Mouse (Mus musculus) left cerebral cortex, adult 18-20 months (tissue): ENCODE data around the gene Med12. TPM values are rescaled to one million over a fixed set of nuclear protein-coding genes. Genes with fewer than 3 reads are reported as not detected.
"Not testable (repeated sequence)": the region's sequence is repeated elsewhere in the genome, so short reads cannot be mapped to it uniquely, and the experiment has no call there.

Experiments
- DNase-seq, 2 experiments: peaks; one replicate each; pipeline ENCODE4 v3.0.0; 2021 to 2022; ENCODE audit warnings: low spot score in 2 of 2, mixed read lengths in 1 of 2
- total RNA-seq, 2 experiments: library from RNA; stranded (reverse); gene quantifications; 2 replicates each; pipeline ENCODE4 v1.2.3; 2021

Gene Med12
- total RNA-seq, 2 experiments from 2014 or later = 20.5 to 22.3 TPM

DNA sequence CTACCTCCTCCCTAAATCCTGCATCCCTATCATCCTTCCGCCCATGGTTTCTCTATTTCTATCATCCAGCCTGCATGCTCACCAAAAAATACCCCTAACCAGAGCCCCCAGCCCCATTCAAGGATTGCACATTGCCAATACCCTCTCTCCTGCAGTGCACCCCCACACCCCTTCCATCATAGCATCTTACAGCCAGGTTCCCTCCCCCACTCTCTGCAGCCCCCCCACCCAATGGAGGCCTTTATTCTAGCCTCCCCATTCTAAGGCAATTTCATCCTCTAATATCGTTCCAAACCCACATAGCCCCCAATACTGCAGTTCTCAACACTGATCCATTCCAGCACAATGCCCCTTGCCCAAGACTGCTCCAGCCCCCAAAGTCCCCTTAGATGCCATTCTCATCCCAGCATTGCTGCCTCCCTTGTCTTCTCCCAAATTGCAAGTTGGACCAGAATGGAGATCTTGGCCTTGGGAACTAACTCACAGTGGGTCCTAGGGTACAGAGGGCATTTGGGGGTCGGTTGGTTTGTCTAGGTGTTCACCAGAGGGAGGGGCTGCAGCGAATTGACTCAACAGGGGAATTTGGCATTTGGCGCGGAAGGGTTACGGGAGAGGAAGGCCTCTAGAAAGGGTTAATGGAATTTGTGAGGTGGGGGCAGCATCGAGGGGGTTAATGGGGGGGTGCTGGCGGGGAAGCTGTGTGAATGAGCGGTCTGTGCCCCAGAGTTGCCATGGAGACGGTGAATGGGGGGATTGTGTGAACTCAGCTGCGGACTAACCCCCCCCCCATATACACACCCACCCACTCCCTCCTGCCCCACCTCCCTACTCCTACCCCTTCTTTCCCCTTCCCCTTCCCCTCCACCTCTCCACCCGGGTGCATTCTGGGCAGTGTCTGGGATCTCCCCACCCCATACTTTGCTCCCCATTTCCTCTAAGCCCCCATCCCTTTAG, 25.9 kb downstream of the Med12 start:
- DNase-seq = no peak

DNA sequence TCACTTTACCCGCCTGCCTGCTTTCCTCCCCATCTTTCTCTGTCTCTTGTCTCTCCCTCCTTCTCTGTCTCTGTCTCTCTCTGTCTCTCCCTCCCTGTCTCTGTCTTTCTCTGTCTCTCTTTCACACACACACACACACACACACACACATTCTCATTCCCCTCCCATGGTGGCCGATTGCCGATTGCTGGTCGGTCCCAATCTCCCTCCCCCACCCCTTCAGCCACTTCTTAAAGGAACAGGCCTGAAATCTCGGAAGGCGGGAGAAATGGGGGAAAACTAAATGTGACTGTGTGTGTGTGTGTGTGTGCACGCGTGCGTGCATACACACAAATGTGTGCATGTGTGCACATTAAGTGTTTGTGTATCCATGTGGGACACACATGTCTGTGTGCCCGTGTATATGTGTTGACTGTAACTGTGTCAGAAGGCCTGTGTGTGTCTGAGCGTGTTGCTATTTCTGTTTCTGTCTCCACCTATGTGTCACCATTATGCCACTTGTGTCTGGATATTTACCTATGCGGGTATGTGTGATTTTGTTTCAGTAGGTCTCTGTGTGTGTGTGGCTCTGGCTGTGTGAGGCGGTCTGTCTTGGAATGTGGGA, 26.7 kb downstream of the Med12 start:
- no peak for DNase-seq

- DNase-seq = no peak
Measured at GRCm38 (mm10) chrX:101301654-101302053, 27.8 kb downstream of the Med12 start.

GRCm38 (mm10) chrX:101304646-101305045, 30.8 kb downstream of the Med12 start:
- no peak for DNase-seq

DNA sequence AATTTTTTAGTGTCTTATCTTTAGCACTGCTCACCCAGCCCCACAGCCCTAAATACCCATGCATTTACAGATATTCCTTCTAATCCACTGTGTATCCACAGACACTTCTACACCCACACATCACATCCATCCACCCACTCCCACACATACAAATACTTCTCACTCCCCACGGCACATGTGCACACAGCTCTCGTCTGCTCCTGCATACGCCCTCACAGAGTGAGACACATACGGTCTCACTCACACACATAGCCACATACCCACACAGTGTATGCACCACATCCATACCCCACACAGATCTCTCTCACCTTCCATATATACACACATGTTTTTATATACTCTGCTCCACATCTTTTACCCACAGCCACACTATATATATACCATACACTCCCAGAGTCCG, 35.5 kb downstream of the Med12 start:
- DNase-seq = peak in 1 of 2 experiments; percentile 44

GRCm38 (mm10) chrX:101313625-101314359, 40.0 kb downstream of the Med12 start:
- peak; percentile 69 to 88 for DNase-seq

- DNase-seq = no peak
Measured at GRCm38 (mm10) chrX:101319775-101320174, 45.9 kb downstream of the Med12 start.

GRCm38 (mm10) chrX:101325989-101326899, 52.4 kb downstream of the Med12 start:
- DNase-seq = no peak

DNA sequence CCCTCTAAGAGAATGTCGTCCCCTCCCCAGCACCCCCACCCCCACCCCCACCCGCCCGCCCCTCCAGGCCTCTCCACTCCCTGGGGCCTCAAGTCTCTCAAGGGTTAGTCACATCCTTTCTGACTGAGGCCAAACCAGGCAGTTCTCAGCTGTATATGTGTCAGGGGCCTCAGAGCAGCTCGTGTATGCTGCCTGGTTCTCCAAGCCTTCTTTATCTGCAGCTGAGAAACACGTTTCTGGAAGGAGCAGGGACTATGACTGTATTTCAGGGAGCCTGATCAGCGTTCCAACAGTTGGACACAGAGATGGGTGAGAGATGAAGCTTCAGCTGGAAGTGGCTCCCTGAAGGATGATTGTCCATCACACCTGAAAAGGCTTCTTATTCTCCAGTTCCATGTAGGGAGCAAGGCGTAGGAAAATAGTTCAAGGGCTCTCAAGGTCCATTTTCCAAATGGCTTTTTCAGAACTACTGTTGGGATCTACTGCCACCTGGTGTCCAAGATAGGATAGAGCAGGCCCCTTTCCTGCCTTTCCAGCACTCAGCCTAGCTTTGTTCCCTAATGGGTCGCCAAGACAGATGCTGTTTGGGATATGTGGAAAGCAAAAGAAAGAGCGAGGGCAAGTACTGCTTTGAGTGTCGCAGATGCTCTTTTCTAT, 55.7 kb downstream of the Med12 start:
- DNase-seq = peak; percentile 64 to 67

DNA sequence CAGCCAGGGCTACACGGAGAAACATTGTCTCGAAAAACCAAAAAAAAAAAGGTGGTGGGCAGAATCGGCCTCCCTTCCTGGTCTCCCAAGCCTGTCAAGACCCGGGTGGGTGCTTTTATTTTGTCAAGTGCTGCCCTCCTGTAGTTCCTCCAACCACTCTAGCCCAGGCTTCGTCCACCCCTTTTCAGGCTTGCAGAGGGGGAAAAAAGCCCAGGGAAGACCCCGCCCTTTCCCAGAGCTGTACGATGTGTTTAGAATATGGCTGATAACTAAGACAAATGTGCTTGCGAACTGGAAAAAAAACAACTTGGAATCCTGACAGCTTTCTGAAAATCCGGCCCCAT, 58.2 kb downstream of the Med12 start:
- no peak for DNase-seq

DNA sequence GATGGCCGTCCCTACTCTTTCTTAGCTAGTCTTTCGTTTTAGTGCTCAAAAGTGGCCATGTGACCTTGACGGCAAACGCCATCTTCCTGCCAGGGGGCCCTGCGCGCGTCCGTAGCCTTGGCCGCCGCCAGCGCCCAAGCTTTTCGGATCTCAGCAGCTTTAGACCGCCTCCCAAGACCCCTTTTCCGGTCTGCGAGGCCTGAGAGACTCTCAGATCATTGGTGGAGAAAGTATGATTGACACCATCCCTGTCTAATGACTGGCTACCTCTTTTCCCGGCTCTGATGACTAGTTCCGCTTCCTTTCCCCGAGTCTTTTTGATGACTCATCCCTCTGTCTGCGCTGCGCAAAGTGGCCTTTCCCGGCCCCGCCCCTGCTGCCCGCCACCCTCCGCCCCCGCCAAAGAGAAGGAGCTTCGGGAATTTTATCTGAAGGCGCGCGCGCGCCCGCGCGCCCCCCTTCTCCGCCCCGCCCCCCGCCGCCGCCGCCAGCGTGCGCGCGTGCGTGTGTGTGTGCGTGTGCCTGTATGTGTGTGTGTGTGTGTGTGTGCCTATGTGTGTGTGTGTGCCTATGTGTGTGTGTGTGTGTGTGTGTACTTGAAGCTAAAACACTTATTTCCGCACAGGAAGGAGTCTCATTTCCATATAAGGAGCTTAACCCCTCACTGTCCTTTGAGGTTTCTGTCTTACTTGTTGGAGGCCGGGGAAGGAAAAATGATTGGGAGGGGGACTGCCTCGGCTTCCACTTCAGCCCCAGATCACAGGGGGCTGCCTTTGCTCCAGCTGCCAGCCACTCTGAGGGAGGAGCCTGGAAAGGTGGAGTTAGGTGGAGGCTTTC, 58.8 kb downstream of the Med12 start:
- peak; percentile 66 to 85 for DNase-seq

GRCm38 (mm10) chrX:101334606-101335005, 60.8 kb downstream of the Med12 start:
- DNase-seq = no peak

DNA sequence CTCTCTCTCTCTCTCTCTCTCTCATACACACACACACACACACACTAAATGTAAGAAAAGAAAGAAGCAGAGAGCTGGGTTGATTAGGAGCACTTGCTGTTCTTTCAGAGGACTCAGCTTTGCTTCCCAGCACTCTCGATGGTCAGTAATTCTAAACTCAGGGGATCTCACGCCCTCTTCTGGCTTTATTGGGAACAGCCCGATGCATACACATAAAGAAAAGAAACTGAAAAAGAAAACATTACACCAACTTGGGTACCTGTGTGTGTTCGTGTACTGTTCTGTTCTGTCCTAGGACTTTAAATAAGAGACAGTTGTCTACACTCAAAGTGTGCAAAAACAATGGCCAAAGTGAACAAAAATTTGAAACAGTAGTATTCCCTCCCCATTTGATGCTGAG, 64.8 kb downstream of the Med12 start:
- DNase-seq = no peak

GRCm38 (mm10) chrX:101342837-101343236, 69.0 kb downstream of the Med12 start:
- not testable (repeated sequence) for DNase-seq

- DNase-seq = no peak
Measured at GRCm38 (mm10) chrX:101345456-101345855, 71.6 kb downstream of the Med12 start.

DNA sequence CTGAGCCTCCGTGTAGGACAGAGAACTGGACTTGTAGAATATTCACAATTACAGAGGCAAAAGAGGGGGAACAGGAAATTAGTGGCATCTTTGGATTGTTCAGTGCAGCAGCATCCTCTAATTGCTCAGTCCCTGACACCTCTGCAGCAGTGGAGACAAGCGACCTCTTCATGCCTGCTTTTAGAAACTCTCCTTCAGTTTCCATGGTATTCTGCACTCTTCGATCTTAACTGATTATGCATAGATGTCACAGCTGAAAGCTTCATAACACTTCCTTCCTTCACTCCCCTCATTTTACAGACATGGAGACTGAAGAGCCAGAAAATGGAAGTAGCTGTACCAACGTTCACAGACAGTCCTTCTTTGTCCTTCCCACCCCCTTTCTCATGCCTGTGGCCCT, 72.6 kb downstream of the Med12 start:
- DNase-seq = no peak
